Mouse (Mus musculus) lung, embryonic 14.5 days (tissue): Measurements from ENCODE around the gene Ifng. TPM values are rescaled to one million over a fixed set of nuclear protein-coding genes. Genes with fewer than 3 reads are reported as not detected.

Source experiments
- ATAC-seq: fragments of 200-750 bp; cut with Nextera tagmentation; 2 replicates; pipeline ENCODE4 v1.8.0; 2017; ENCODE audit warnings: mild to moderate bottlenecking, moderate TSS enrichment, moderate library complexity; ENCODE audit not compliant: insufficient read depth
- DNase-seq: peaks from one replicate; pipeline ENCODE4 v3.0.0-alpha.2; 2015
- H3K27ac ChIP-seq: fragments of 300-500 bp; sonication (generic); 2 replicates; pipeline ENCODE4 v1.5.1; 2014; ENCODE audit warnings: low read depth, mild to moderate bottlenecking, moderate library complexity
- H3K27me3 ChIP-seq: fragments of 300-500 bp; sonication (generic); 2 replicates; pipeline ENCODE4 v1.6.1; 2014; ENCODE audit warnings: low read length, control low read depth; ENCODE audit not compliant: insufficient read depth
- H3K36me3 ChIP-seq: fragments of 300-500 bp; sonication (generic); 2 replicates; pipeline ENCODE4 v1.6.1; 2014; ENCODE audit warnings: control low read depth; ENCODE audit not compliant: insufficient read depth
- H3K4me1 ChIP-seq: fragments of 300-500 bp; sonication (generic); 2 replicates; pipeline ENCODE4 v1.6.1; 2014; ENCODE audit warnings: antibody characterized with exemption, control low read depth; ENCODE audit not compliant: insufficient read depth
- H3K4me2 ChIP-seq: fragments of 300-500 bp; sonication (generic); 2 replicates; pipeline ENCODE4 v1.6.1; 2014; ENCODE audit warnings: mild to moderate bottlenecking
- H3K4me3 ChIP-seq: fragments of 300-500 bp; sonication (generic); 2 replicates; pipeline ENCODE4 v1.5.1; 2014; ENCODE audit warnings: low read depth, low read length
- H3K9ac ChIP-seq: fragments of 300-500 bp; sonication (generic); 2 replicates; pipeline ENCODE4 v1.6.1; 2014
- H3K9me3 ChIP-seq: fragments of 300-500 bp; sonication (generic); 2 replicates; pipeline ENCODE4 v1.6.1; 2016; ENCODE audit warnings: low read depth, low read length, control low read depth
- CTCF ChIP-seq: IDR thresholded peaks from 2 replicates; pipeline ENCODE4 v1.5.1; 2016; ENCODE audit warnings: antibody characterized with exemption, low read depth
- WGBS: fragments of 180-500 bp; shearing (Covaris S2); extraction: QIAGEN DNeasy Blood & Tissue Kit; methylation state at CpG from one replicate; pipeline ENCODE4 v1.1.7; 2014; 5-methylcytosine and 5-hydroxymethylcytosine counted together
- polyA plus RNA-seq: library from polyadenylated mRNA; unstranded; fragments of >200 nt; fragmentation: Nextera tagmentation; extraction: Ambion mirVana; gene quantifications from 2 replicates; pipeline ENCODE4 v1.2.1, GENCODE M21; 2014

Gene Ifng
- polyA plus RNA-seq, 1 experiment from 2014 or later, result not detected

DNA sequence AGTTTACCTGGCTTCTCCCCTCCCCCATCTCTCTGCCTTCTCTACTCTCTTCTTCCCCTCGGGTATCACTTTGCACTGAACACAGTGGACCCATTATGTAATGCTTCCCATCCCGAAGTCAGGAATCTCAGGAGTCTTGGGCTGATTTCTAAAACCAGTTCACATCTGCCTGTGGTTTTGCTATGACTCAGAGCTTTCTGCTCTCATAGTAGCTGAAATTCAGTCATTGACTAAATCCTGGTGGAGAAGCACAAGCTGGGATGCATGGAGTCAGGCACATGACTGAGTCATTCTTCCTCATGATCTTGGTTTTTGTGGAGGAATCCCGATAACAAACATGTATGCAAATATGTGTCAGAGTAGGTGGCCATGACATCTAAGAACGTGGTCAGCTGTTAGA is 38.4 kb downstream of the Ifng start:
- Histone ChIP-seq H3K27ac (no peak overlapping the region), H3K9me3 (no peaks in the 10 kb centered on the region), H3K36me3 (no peaks in the 10 kb centered on the region), H3K9ac (no peak overlapping the region), H3K4me1 (no peaks in the 10 kb centered on the region), H3K27me3 (no peaks in the 10 kb centered on the region), H3K4me2 (no peak overlapping the region), H3K4me3 (no peak overlapping the region)
- 71% methylated on average over 4 of the region's 4 CpGs for WGBS
- ATAC-seq (no peak), DNase-seq (no peak)
- no peak for TF ChIP-seq CTCF

DNA sequence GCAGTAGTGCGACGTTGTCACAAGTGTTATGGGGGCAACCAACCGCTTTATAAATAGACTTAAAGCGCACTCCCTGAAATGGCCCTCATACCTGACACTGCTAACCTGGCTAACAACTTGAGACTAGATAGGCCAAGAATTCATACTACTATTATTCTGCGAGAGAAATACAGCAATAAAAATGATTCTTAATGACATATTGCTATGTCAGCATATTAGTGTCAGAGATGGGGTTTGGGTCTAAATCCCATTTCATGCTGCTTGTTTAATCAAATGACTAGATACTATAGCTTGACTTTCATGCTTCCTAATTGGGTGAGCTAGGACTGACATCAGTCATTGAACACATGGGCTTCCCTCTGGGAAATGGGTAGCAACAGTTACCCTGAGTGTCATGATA is 39.3 kb downstream of the Ifng start:
- Histone ChIP-seq H3K4me2 (no peak overlapping the region), H3K9ac (no peak overlapping the region), H3K27ac (no peak overlapping the region), H3K36me3 (no peaks in the 10 kb centered on the region), H3K4me1 (no peaks in the 10 kb centered on the region), H3K27me3 (no peaks in the 10 kb centered on the region), H3K9me3 (no peaks in the 10 kb centered on the region), H3K4me3 (no peak overlapping the region)
- TF ChIP-seq CTCF, result no peak
- ATAC-seq (no peak), DNase-seq (no peak)
- 96% methylated on average over 5 of the region's 5 CpGs for WGBS

DNA sequence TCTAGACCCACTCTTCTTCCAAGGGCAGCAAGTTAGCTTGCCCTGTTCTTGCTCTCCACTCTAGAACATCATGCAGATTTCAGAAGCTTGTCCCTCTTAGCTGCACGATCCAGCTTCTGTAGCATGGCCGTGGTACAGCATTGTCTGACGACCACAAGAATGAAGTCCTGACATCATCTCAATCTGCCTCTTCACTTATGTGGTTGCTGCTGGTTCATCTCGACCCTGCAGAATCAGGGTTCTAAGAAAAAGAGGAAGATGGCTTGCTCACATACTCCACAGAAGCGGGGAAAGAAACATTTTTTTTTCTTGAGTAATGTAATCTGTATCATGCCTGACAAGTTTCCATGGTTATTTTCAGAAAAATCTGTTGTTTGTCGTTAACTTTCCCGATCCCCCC is 39.9 kb downstream of the Ifng start:
- WGBS, result 83% methylated on average over 7 of the region's 7 CpGs
- no peak overlapping the region for H3K4me3 ChIP-seq
- no peak overlapping the region for H3K4me2 ChIP-seq
- no peaks in the 10 kb centered on the region for H3K9me3 ChIP-seq
- no peak for DNase-seq
- ATAC-seq, result no peak
- H3K27ac ChIP-seq, result no peak overlapping the region
- TF ChIP-seq CTCF, result no peak
- H3K4me1 ChIP-seq, result no peaks in the 10 kb centered on the region
- H3K9ac ChIP-seq, result no peak overlapping the region
- no peaks in the 10 kb centered on the region for H3K27me3 ChIP-seq
- H3K36me3 ChIP-seq, result no peaks in the 10 kb centered on the region

DNA sequence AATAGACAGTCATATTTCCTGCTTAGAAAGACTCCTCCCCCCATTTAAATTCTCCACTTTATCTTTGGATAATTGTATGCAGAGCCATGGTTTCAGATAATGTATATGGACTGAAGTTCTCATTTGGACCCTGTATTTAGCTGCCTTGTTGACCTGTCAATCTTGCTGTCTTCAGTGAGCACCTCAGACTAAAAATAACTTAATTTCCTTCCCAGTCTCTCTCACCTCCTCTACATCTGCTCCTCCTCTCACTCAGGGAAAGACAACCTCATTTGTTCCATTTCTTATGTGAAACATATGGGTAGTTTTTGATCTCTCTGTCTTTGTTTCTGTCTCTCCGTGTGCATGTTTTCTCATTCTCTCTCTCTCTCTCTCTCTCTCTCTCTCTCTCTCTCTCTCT is 53.3 kb downstream of the Ifng start:
- Histone ChIP-seq H3K9ac (no peak overlapping the region), H3K4me1 (no peaks in the 10 kb centered on the region), H3K27ac (no peak overlapping the region), H3K4me3 (no peak overlapping the region), H3K9me3 (no peaks in the 10 kb centered on the region), H3K27me3 (no peaks in the 10 kb centered on the region), H3K36me3 (no peaks in the 10 kb centered on the region), H3K4me2 (no peak overlapping the region)
- DNase-seq, result no peak
- ATAC-seq, result no peak
- 59% methylated on average over 1 of the region's 1 CpGs for WGBS
- no peak for TF ChIP-seq CTCF

DNA sequence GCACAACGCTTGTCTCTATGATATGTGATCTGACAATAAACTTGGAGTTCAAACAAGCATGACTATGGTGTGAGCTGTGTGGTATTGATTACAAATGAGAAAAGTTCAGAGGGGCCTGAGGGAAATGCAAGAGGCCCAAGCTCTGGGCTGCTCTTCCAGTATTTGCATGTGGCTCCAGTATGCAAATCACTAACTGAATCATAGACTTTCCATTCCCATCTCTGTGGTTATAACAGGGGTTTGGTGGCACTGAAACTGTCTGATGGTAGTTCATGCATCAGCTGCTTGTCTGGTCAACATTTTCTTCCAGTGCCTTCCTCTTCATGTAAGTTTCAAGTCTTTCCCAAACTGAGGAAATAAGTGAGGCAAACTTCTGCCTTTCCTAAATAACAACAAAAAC is 54.5 kb downstream of the Ifng start:
- no peaks in the 10 kb centered on the region for H3K36me3 ChIP-seq
- H3K9me3 ChIP-seq, result no peaks in the 10 kb centered on the region
- DNase-seq (no peak), ATAC-seq (no peak)
- no peaks in the 10 kb centered on the region for H3K4me1 ChIP-seq
- H3K27ac ChIP-seq, result no peak overlapping the region
- no peak overlapping the region for H3K4me3 ChIP-seq
- 76% methylated on average over 1 of the region's 1 CpGs for WGBS
- no peak for TF ChIP-seq CTCF
- H3K4me2 ChIP-seq, result no peak overlapping the region
- no peaks in the 10 kb centered on the region for H3K27me3 ChIP-seq
- H3K9ac ChIP-seq, result no peak overlapping the region

Other genes with a start within 250 kb of the Ifng start
- gene Il22, start 236.1 kb upstream of the Ifng start, polyA plus RNA-seq, result not detected in 2 replicates
- gene Gm32717, start 200.3 kb upstream of the Ifng start, polyA plus RNA-seq, result not detected in 2 replicates
- gene Gm32802, start 182.4 kb upstream of the Ifng start, polyA plus RNA-seq, result not detected in 2 replicates
- not detected in 2 replicates for gene Iltifb, start 146.0 kb upstream of the Ifng start, polyA plus RNA-seq
- not detected in 2 replicates for gene Gm9040, start 114.1 kb upstream of the Ifng start, polyA plus RNA-seq
- not detected in 2 replicates for gene Gm9044, start 108.6 kb upstream of the Ifng start, polyA plus RNA-seq
- gene Gm9045, start 103.2 kb upstream of the Ifng start, polyA plus RNA-seq, result not detected in 2 replicates
- not detected in 2 replicates for gene Gm9046, start 97.8 kb upstream of the Ifng start, polyA plus RNA-seq
- not detected in 2 replicates for gene Gm9048, start 92.4 kb upstream of the Ifng start, polyA plus RNA-seq
- not detected in 2 replicates for gene Gm9049, start 86.9 kb upstream of the Ifng start, polyA plus RNA-seq